Comparison of ENCODE assay signal across 7 mouse cellular contexts in genomic region chr1:125911337-125911900, GRCm38 (mm10). TPM values are rescaled to one million over a fixed set of nuclear protein-coding genes. Genes with fewer than 3 reads are reported as not detected.
A peak's percentile ranks its signal among the peaks of the same experiment; 100 is the strongest.
DNase-seq lines count a peak whose midpoint lies in the region; ATAC-seq and TF ChIP-seq lines count a peak whose summit lies in the region.

No protein-coding gene starts in this region.

- H3K4me3 ChIP-seq in thymus, adult 2 months (ENCODE audit: control insufficient read depth, insufficient read depth, low read length) = no peak overlapping the region; the same call in 1 of the 2 replicates
- H3K4me3 ChIP-seq in embryonic facial prominence, embryonic 15.5 days (replicated peaks) = peak overlapping the region; percentile 51
- H3K4me3 ChIP-seq in midbrain, embryonic 13.5 days (replicated peaks) = peak overlapping the region; percentile 55

- no peak for TF ChIP-seq POLR2A in thymus, adult 2 months (IDR thresholded peaks at IDR 0.05; ENCODE audit: control insufficient read depth, extremely low read depth, insufficient read depth, low read length, poor library complexity)

- peak; percentile 20; the same call in 1 of the 2 replicates for ATAC-seq in embryonic facial prominence, embryonic 15.5 days (ENCODE audit: insufficient number of reproducible peaks, low FRiP score, low TSS enrichment, low read depth)
- ATAC-seq in midbrain, embryonic 13.5 days = peak; percentile 77

- intact Hi-C loops in left cerebral cortex, postnatal 14 days (cut with DNase I) = loop anchor here (5.0 kb wide), 2 partner anchors 114 to 521 kb away; no protein-coding TSS in a partner anchor

- no peaks in the 10 kb centered on the region for H3K9me3 ChIP-seq in embryonic facial prominence, embryonic 15.5 days (replicated peaks)
- no peaks in the 10 kb centered on the region for H3K9me3 ChIP-seq in midbrain, embryonic 13.5 days

- 3% methylated on average over 35 of the region's 35 CpGs for WGBS in thymus, adult 2 months
- under 1% methylated on average over 35 of the region's 35 CpGs for WGBS in embryonic facial prominence, embryonic 15.5 days
- WGBS in midbrain, embryonic 13.5 days = under 1% methylated on average over 35 of the region's 35 CpGs

- H3K4me1 ChIP-seq in thymus, adult 2 months (replicated peaks; ENCODE audit: control insufficient read depth, insufficient read depth, low read length) = no peaks in the 10 kb centered on the region
- H3K4me1 ChIP-seq in embryonic facial prominence, embryonic 15.5 days = peaks cover 32% of the 10 kb centered on the region
- peaks cover 32% of the 10 kb centered on the region for H3K4me1 ChIP-seq in midbrain, embryonic 13.5 days (replicated peaks)

- H3K36me3 ChIP-seq in thymus, adult 2 months (ENCODE audit: control insufficient read depth, insufficient read depth, low read length) = no peaks in the 10 kb centered on the region
- H3K36me3 ChIP-seq in embryonic facial prominence, embryonic 15.5 days = no peaks in the 10 kb centered on the region
- no peaks in the 10 kb centered on the region for H3K36me3 ChIP-seq in midbrain, embryonic 13.5 days

- H3K27me3 ChIP-seq in thymus, adult 2 months (ENCODE audit: control insufficient read depth, insufficient read depth, low read length) = peaks cover 2% of the 10 kb centered on the region; the same call in 1 of the 2 replicates
- peaks cover 31% of the 10 kb centered on the region for H3K27me3 ChIP-seq in embryonic facial prominence, embryonic 15.5 days
- H3K27me3 ChIP-seq in midbrain, embryonic 13.5 days = peaks cover 29% of the 10 kb centered on the region

- peak; percentile 1 to 3 for DNase-seq in thymus, postnatal 36 days
- no peak for DNase-seq in thymus, adult 2 months
- peak; percentile 28 for DNase-seq in heart, postnatal 4 days
- peak; percentile 26 to 58 for DNase-seq in left cerebral cortex, postnatal 14 days (ENCODE audit: low spot score in 2 of 2)
- DNase-seq in urinary bladder, postnatal 25 days (ENCODE audit: low spot score) = peak; percentile 9

- H3K4me2 ChIP-seq in embryonic facial prominence, embryonic 15.5 days (replicated peaks) = peak overlapping the region; percentile 98
- H3K4me2 ChIP-seq in midbrain, embryonic 13.5 days (replicated peaks) = peak overlapping the region; percentile 90

- H3K27ac ChIP-seq in thymus, adult 2 months (ENCODE audit: control insufficient read depth, insufficient read depth, low read length) = no peak overlapping the region
- no peak overlapping the region for H3K27ac ChIP-seq in embryonic facial prominence, embryonic 15.5 days (replicated peaks)
- 0 out of 2 replicates have a peak overlapping the region, but pooled peaks have one; percentile 26 for H3K27ac ChIP-seq in midbrain, embryonic 13.5 days

- H3K9ac ChIP-seq in embryonic facial prominence, embryonic 15.5 days = peak overlapping the region; percentile 12; the same call in 1 of the 2 replicates
- peak overlapping the region; percentile 72 for H3K9ac ChIP-seq in midbrain, embryonic 13.5 days (replicated peaks)

- TF ChIP-seq CTCF in thymus, adult 2 months (IDR thresholded peaks at IDR 0.05; ENCODE audit: borderline replicate concordance, control insufficient read depth, extremely low read depth, insufficient read depth, low read length, poor library complexity) = no peak

RNA-seq across cellular contexts. Expression of gene Lypd1, which starts 1.5 kb away (rescaled TPM):
- 2.6 and 4.8 TPM in 2 replicates for polyA plus RNA-seq in thymus, adult 2 months (2012; rRNA removed)
- 6.4 and 7.2 TPM in 2 replicates for polyA plus RNA-seq in embryonic facial prominence, embryonic 15.5 days (2015; fragmentation: Nextera tagmentation; extraction: Ambion mirVana)
- 1 to 10 TPM in 1 of 2 experiments, under 1 TPM in 1; 0.81 to 1.1 TPM for total RNA-seq in heart, postnatal 4 days (2021)
- 100 to 1,000 TPM; 140 to 144 TPM for total RNA-seq in left cerebral cortex, postnatal 14 days (2021)
- polyA plus RNA-seq in midbrain, embryonic 13.5 days (2015; fragmentation: Nextera tagmentation; extraction: Ambion mirVana) = 32.6 and 33.3 TPM in 2 replicates
